Mouse (Mus musculus): Measurements from ENCODE around the gene Rinl.

The Rinl gene

GRCm38 (mm10) chr7:28781261-28781663, 7.5 kb upstream of the Rinl start:
- no peak for DNase-seq (ENCODE audit: low read depth)

DNA sequence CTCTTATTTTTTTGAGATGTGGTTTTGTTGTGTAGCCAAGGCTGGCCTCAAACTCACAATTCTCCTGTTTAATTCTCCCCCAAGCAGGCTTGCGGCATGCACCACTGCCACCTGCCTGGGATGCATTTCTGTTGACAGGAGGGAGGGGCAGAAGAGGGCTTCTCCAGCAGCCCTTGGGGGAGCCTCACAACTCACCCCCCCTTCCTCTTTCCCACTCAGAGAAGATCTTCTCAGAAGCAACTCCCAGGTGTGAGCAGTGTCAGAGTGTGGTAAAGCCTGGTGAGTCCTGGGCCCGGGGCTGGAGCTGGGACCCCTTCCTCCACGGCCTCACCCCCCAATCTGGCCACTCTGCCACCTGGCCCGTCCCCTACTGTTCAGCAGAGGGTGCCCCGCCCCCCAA, 3.6 kb upstream of the Rinl start:
- DNase-seq (ENCODE audit: low read depth) = no peak

- no peak for DNase-seq (ENCODE audit: low read depth)
Observed at GRCm38 (mm10) chr7:28787884-28788283, 885 bp upstream of the Rinl start.

DNA sequence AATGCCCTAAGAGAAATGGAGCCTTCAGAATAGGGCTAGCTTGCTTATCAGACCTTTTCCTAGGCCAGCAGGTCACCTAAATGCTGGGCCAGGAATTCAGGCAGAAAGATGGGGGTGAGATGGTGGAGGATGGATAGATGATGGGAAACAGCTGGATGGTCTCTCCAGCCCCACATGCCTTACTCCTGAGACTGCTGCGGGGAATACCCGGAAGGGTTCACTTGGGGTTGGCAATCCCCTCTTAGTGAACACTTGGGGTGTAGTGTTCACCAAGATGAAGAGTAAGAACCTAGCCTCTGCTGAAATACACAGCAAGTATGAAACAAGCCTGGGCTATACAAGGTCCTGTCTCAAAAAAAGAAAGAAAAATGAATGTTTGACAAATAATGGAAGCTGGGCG, 466 bp downstream of the Rinl start:
- DNase-seq (ENCODE audit: low read depth) = no peak

DNA sequence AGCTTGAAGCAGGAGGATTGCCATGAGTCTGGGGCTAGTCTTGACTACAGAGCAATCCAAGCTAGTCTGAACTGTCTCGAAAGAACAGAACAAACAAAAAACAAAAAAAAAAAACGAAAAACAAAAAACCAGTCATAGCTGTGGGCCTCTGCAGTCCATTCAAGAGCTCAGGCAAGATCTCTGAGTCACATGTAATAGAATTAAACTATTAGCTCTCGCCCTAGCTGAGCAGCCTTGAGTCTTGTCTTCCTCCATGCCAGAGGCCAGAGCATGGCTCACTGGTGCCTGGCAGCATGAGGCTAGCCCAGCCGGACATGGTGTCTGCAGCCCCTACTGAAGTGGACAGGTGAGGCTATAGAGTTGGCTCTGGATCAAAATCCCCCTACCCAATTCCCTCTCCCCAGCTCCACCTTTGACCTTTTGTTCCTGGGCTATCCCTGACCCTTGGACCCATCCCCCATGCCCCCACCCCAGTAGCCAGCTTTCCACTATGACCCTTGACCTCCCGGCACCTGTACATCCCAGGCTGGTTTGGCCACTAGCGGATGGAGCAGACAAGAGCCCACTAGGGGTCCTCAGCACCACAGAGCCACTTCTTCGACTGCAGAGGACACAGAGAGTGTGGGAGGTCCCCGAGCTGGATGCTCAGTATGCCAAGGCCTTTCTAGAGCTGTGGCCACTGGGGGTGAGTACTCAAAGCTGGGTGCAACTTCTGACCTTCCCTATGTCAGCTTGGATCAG, 1.5 kb downstream of the Rinl start:
- DNase-seq (ENCODE audit: low read depth) = no peak

GRCm38 (mm10) chr7:28791706-28792105, 2.9 kb downstream of the Rinl start:
- DNase-seq (ENCODE audit: low read depth) = no peak

GRCm38 (mm10) chr7:28792391-28793185, 3.8 kb downstream of the Rinl start:
- no peak for DNase-seq (ENCODE audit: low read depth)

DNA sequence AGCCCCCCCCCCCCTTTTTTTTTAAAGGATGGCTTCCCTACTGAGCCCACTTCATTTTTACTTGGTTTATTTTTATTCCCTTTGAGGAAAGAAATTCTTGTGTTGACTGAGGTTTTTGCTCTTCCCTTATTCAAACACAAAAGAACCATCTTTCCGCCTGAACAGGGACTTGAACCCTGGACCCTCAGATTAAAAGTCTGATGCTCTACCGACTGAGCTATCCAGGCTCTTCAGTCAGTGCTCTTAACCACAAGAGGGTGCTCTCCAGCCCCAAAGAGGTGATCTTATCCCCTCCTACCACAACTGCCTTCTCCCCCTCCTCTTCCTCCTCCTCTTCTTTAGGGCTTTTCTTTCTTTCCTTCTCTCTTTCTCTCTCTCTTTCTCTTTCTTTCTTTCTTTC, 5.1 kb downstream of the Rinl start:
- no peak for DNase-seq (ENCODE audit: low read depth)

DNA sequence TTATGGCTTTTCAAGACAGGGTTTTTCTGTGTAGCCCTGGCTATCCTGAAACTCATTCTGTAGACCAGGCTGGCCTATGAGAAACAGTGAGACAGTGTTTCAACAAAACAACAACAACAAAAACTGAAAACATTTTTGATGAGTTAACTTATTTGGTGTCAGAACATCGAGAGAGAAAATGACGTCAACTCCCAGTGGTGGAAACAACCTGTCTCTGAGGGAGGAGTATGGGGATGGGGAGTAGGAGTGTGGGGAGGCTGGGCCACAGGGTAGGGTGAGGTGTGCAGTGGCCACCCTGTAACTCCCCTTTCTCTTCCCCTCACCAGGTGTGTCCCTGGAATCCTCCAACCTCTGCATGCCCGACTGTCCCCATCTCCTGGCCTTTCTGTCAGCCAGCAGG, 5.7 kb downstream of the Rinl start:
- DNase-seq (ENCODE audit: low read depth) = no peak

DNA sequence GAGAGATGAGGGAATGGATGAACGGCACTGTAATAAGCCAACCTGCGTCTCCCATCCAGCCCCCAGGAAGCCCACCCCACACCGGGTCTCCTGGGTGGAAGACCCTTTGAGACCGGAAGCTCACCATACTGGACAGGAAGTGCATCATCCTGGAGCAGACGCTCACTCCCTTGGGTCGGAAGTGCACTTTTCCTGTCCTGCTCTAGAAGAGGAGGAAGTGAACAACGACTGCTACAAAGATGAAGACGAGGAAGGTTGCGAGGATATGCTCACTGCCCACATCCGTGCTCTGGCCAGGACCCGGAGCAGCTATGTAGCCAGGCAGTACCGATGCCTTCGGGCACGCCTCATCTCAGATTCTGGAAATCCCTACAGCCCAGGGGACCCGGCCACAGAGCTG, 7.1 kb downstream of the Rinl start:
- no peak for DNase-seq (ENCODE audit: low read depth)

- DNase-seq (ENCODE audit: low read depth) = no peak
Observed at GRCm38 (mm10) chr7:28796562-28796975, 7.8 kb downstream of the Rinl start.

DNA sequence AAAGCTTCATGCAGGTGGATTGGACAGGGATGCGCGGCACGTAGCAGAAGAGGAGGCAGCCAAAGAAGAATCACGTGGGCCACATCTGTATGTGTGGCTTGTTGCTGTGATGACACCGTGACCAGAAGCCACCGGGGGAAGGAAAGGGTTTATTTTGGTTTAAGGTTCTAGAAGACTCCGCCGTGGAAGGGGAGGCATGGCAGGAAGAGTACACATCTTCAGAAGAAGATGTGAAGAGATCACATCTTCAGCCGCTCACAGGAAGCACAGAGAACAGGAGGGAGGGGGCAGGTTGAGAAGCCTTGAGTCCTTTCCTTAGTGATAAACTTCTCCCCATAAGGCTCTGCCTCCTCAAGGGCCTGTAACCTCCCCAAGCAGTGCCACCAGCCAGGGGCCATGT, 11.2 kb downstream of the Rinl start:
- DNase-seq (ENCODE audit: low read depth) = no peak

DNA sequence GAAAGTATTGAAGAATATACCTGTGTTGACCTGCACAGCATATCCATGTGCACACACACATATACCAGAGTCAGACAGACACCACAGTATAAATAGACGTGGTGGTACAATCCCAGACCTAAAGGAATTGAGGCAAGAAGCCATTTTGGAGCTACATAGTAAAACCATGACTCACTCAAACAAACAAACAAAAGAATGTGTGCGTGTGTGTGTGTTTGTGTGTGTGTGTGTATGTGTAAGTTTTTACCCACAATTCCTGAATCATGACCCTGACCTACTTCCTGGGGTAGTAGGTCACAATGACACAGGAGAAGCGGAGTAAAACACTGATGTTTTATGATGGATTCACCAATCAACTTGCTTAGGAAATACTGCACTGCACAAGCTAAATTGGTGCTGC, 12.7 kb downstream of the Rinl start:
- DNase-seq (ENCODE audit: low read depth) = no peak

GRCm38 (mm10) chr7:28801901-28802670, 13.3 kb downstream of the Rinl start:
- DNase-seq (ENCODE audit: low read depth) = peak; percentile 89

DNA sequence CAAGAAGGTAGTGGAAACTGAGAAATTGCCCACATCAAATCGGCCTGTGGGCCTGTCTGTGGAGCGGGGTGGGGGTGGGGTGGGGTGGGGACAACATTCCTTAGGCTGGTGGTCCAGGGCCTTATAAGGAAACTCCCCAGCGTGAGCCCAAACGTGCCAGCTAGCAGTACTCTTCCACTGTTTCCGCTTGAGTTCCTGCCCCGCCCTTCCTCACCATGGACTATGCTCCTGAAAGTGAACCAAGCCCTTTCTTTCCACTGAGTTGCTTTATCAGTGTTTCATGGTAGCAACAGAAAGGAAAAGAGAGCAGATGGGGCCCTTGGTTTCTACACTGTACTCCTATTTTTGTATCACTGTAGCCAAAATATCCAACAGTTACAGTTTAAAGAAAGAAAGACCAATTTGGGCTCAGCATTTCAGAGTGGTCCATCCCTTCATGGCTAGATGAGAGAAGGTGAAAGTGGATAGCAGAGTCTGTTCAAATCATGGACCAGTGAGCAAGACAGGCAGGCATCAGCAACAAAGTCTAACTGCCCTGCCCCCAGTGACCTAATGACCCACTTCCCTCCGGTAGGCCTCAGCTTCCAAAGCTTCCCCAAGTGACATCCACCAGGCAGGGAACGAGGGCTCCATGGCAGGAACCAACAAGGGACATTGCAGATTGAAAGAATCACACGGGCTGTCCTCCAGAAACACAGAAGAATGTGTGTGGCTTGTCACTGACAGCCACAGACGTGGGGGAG, 14.2 kb downstream of the Rinl start:
- DNase-seq (ENCODE audit: low read depth) = no peak

GRCm38 (mm10) chr7:28803756-28804155, 15.0 kb downstream of the Rinl start:
- DNase-seq (ENCODE audit: low read depth) = no peak

DNA sequence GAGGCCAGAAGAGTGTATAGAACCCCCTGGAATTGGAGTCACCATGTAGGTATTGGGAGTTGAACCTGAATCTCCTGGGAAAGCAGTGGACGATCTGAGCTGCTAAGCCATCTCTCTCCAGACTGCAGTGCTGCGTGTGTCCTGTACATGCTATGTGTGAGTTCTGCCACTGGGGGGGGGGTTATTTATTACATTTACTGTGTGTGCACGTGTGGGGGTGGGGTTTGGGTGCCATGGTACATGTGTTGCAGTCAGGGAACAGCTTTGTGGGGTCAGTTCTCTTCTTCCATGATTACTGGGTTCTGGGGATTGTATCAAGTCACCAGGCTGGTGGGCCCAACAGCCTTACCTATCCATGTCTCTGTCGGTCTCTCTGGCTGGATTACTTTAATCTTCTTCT, 18.1 kb downstream of the Rinl start:
- DNase-seq (ENCODE audit: low read depth) = no peak

GRCm38 (mm10) chr7:28807641-28808220, 19.0 kb downstream of the Rinl start:
- no peak for DNase-seq (ENCODE audit: low read depth)

DNA sequence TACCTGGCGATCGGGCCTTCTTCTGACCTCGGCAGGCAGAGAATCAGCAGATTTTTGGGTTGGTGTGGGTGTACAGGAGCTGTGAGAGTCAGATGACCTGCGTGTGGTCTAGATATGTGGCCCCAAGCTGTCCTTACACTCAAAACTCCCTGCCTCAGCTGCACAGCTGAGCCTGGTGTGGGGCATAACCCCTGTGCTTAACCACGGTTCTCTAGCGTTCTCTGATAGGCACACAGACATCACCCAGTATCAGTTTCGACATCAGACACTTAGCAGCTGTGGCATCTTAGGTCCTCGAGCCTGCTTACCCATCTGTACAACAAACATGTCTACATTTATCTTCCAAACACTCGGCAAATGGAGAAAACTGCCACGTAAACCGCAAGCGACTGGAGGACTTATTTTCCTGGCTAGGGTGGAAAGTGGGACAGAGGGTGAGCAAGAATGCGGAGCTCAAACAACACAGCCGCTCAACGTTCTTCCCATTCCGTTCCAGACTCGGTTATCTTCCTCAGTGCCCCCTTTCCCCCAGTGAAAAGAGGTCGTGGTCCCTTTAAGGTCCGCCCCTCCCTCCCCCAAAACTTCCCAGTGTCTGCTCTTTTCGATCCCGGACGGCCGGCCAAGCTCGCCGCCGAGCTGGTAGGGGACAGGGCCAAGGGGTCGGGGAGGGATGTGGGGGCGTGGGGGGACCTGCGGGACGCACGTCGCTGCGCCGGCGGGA, 19.6 kb downstream of the Rinl start, which contains the start of gene Hnrnpl:
Gene Hnrnpl, plus strand, starts transcription at position 321 of the 721 bp plus-strand sequence.
- no peak for DNase-seq (ENCODE audit: low read depth)

DNA sequence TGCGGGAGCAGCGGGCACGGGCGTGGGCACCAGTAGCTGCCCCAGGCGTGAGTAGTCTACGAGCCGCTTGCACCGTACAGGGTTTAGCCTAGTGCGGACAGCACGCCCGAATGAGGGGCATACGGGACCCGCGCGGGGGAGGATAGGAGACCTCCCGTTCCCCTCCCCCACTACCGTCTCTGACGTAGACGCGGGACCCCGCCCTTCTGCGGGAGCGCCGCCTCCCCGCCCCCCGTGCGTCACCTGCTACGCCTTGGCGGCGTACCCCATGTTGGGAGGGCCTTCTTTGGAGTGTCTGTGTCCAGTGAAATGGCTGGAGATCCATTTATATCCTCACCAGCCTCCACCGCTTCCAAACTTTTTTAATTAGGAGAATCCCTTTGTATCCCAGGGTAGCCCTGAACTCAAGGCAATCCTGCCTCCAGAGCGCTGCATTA, 20.2 kb downstream of the Rinl start:
- no peak for DNase-seq (ENCODE audit: low read depth)

All from fibroblast of lung, adult 2 months (primary cell).